Mouse (Mus musculus): Measurements from ENCODE around the gene Olfr1058.
"Not testable (repeated sequence)": the region's sequence is repeated elsewhere in the genome, so short reads cannot be mapped to it uniquely, and the experiment has no call there.

Olfr1058 gene

GRCm38 (mm10) chr2:86388461-86388860 lies at the start of gene Olfr1058:
Gene Olfr1058 (minus strand): TSS chr2:86388561.
- DNase-seq: not testable (repeated sequence)

GRCm38 (mm10) chr2:86428511-86428910 lies 40.1 kb upstream of the Olfr1058 start:
- DNase-seq: not testable (repeated sequence)

GRCm38 (mm10) chr2:86426649-86427048 lies 38.3 kb upstream of the Olfr1058 start, which contains the start of gene Olfr1062:
Gene Olfr1062 (minus strand): TSS chr2:86426749.
- DNase-seq: not testable (repeated sequence)

GRCm38 (mm10) chr2:86413950-86414349 lies 25.6 kb upstream of the Olfr1058 start, which contains the start of gene Olfr1061:
Gene Olfr1061 (minus strand): TSS chr2:86414050.
- no peak for DNase-seq

GRCm38 (mm10) chr2:86395114-86395513 lies 6.8 kb upstream of the Olfr1058 start:
- DNase-seq: no peak

- DNase-seq: no peak
Observed at GRCm38 (mm10) chr2:86378293-86378692, 10.1 kb downstream of the Olfr1058 start, which contains the start of gene Olfr1057. Gene Olfr1057 (minus strand): TSS chr2:86378393.

- not testable (repeated sequence) for DNase-seq
Observed at GRCm38 (mm10) chr2:86366342-86366741, 22.0 kb downstream of the Olfr1058 start.

- DNase-seq: no peak
Observed at GRCm38 (mm10) chr2:86362369-86362768, 26.0 kb downstream of the Olfr1058 start, which contains the start of gene Olfr1056. Gene Olfr1056 (minus strand): TSS chr2:86362469.

- DNase-seq: not testable (repeated sequence)
Observed at GRCm38 (mm10) chr2:86351751-86352150, 36.6 kb downstream of the Olfr1058 start.

GRCm38 (mm10) chr2:86350184-86350583 lies 38.2 kb downstream of the Olfr1058 start, which contains the start of gene Olfr1055:
Gene Olfr1055 (minus strand): TSS chr2:86350284.
- DNase-seq: no peak

GRCm38 (mm10) chr2:86335333-86335732 lies 53.0 kb downstream of the Olfr1058 start, which contains the start of gene Olfr1054:
Gene Olfr1054 (minus strand): TSS chr2:86335433.
- no peak for DNase-seq

Measured in thymus, postnatal 4 days (tissue).